Mouse (Mus musculus) erythroblast, embryonic 14.5 days (primary cell): ENCODE measurements around the gene Tmem59l. TPM values are rescaled to one million over a fixed set of nuclear protein-coding genes. Genes with fewer than 3 reads are reported as not detected.

Source experiments
- H3K27me3 ChIP-seq: 2 replicates; pipeline ENCODE4 v1.6.1; 2012; ENCODE audit warnings: inconsistent platforms; ENCODE audit not compliant: control insufficient read depth
- H3K36me3 ChIP-seq: 2 replicates; pipeline ENCODE4 v1.6.1; 2012; ENCODE audit warnings: mild to moderate bottlenecking, inconsistent platforms; ENCODE audit not compliant: control insufficient read depth
- H3K4me1 ChIP-seq: 2 replicates; pipeline ENCODE4 v1.6.1; 2012; ENCODE audit warnings: inconsistent platforms; ENCODE audit not compliant: control insufficient read depth
- H3K4me3 ChIP-seq: replicated peaks from 2 replicates; pipeline ENCODE3; 2012; ENCODE audit warnings: moderate library complexity, mild to moderate bottlenecking, inconsistent platforms
- H3K9me3 ChIP-seq: 2 replicates; pipeline ENCODE4 v1.6.1; 2012; ENCODE audit warnings: low read length, inconsistent platforms, mixed read lengths; ENCODE audit not compliant: control insufficient read depth
- GATA1 ChIP-seq: IDR thresholded peaks from 2 replicates; pipeline ENCODE4 v1.6.1; 2012; ENCODE audit warnings: low read length, inconsistent platforms, mixed read lengths
- TAL1 ChIP-seq: IDR thresholded peaks from 3 replicates; pipeline ENCODE4 v1.6.1; 2012; ENCODE audit warnings: low read length, inconsistent platforms, mixed read lengths
- polyA plus RNA-seq: library from polyadenylated mRNA; stranded (reverse); fragments of >175 nt; gene quantifications from 2 replicates; pipeline ENCODE4 v1.2.3, GENCODE M21; 2012

The Tmem59l gene
- polyA plus RNA-seq, 1 experiment: not detected

DNA sequence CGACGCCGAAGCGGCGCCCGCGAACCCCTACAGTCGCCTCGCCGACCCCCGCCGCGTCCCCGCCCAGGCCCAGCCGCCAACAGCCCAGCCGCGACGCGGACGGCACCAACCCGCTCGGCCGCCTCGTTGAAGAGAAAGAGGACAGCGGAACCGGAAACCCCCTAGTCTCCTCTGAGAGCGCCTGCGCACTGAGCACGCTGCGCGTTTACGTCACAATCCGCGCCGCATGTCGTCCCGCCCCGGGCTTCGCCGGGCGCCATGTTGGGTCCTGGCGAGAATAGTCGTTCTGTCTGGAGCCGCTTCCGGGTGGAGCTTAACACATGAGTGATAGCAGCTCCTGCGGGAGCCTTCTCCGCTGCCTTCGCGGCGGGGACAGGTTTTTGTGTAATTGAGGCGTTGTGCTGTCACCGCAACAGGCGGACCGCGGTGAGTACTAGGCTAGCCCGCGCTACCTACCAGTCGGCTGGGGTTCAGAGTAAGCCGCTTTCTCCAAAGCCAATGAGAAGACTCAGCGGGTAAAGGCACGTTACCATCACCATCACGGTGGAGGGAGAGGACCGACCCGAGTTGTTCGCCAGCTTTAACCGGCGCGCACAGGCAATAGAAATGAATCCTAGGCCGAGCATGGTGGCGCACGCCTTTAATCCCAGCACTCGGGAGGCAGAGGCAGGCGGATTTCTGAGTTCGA lies 23.2 kb upstream of the Tmem59l start, which contains the start of gene Uba52:
Gene Uba52, minus strand, starts transcription at position 574 of the 688 bp plus-strand sequence.
- Histone ChIP-seq H3K4me1 (peaks cover 69% of the 10 kb centered on the region), H3K27me3 (no peaks in the 10 kb centered on the region), H3K9me3 (no peaks in the 10 kb centered on the region), H3K4me3 (peak within 1 kb of the TSS; percentile 93), H3K36me3 (peaks cover 69% of the 10 kb centered on the region)
- no peak for TF ChIP-seq GATA1
- no peak for TF ChIP-seq TAL1

DNA sequence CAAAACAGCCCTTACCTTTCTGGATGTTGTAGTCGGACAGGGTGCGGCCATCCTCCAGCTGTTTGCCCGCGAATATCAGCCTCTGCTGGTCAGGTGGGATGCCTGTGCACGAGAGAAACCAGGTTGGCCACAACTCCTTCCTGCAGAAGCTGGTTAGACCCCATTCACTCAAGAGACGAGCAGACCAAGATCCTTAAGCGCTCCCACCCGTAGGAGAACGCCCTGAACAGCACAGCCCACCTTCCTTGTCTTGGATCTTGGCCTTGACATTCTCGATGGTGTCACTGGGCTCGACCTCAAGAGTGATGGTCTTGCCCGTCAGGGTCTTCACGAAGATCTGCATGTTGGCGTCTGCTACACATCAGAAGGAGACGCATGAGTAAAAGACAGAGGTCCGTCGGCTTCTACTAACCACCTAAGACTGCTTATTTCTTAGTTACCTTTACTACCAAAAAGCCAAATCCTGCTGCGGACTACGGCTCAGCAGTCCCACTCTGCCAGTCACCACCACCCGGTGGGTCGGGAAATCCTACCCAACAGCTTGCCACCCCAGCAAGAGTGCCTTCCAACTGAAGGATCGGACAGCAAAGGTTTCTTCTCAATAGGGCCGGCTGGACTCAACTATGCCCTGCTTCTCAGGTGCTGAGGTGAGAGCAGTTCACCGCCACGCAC lies 22.3 kb upstream of the Tmem59l start:
- no peaks in the 10 kb centered on the region for H3K27me3 ChIP-seq
- H3K4me1 ChIP-seq: peaks cover 78% of the 10 kb centered on the region
- TF ChIP-seq GATA1 (no peak), TAL1 (no peak)
- H3K36me3 ChIP-seq: peaks cover 70% of the 10 kb centered on the region
- H3K4me3 ChIP-seq: peak overlapping the region; percentile 93
- H3K9me3 ChIP-seq: no peaks in the 10 kb centered on the region

DNA sequence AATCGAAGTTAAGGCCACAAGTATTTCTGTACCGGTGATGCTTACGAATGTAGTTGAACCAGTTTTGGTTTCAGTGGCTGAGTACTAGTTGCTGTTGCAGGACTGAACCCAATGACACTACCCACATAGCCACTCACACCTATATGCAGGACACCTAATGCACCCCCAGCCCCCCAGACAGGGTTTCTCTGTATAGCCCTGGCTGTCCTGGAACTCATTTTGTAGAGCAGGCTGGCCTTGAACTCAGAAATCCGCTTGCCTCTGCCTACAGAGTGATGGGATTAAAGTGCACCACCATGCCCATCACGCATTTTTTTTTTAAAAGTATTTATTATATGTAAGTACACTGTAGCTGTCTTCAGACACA lies 19.9 kb upstream of the Tmem59l start:
- Histone ChIP-seq H3K27me3 (peaks cover 12% of the 10 kb centered on the region), H3K9me3 (no peaks in the 10 kb centered on the region), H3K4me1 (peaks cover 75% of the 10 kb centered on the region), H3K4me3 (peak overlapping the region; percentile 83), H3K36me3 (peaks cover 58% of the 10 kb centered on the region)
- TF ChIP-seq TAL1: no peak
- no peak for TF ChIP-seq GATA1

DNA sequence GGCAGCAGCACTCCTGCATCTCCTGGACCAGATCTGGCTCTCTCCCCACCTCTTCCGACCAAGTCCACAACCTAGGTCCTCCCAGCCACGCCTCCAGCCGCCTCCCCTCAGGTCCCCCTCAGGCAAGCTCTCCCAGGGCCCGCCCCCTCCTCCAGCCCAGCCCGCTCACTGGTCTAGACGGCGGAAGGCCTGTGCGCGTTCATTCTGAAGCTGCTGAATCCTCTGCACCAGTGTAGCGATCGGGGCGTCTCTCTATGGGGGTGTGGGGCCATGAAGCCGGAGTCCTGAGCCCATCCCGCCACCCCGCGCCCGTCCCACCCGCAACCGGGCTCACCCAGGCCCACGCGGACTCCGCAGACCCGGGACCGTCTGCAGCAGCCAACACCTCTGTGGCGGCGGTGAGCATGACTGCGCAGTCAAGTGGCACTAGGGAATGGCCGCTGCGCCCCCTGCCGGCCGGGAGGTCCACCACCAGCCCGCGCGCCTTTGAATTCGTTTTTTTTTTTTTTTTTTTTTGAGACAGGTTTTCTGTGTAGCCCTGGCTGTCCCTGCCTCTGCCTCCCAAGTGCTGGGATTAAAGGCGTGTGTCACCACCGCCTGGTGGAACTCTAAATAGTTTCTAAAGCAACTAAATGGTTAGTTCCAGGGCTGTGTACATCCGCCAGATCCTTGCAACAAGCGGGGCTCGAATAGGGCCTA lies 19.3 kb upstream of the Tmem59l start, which contains the start of gene Rex1bd:
Gene Rex1bd, minus strand, starts transcription at position 425 of the 699 bp plus-strand sequence.
- H3K27me3 ChIP-seq: peaks cover 17% of the 10 kb centered on the region
- H3K9me3 ChIP-seq: no peaks in the 10 kb centered on the region
- peak within 1 kb of the TSS; percentile 83 for H3K4me3 ChIP-seq
- peaks cover 75% of the 10 kb centered on the region for H3K4me1 ChIP-seq
- TF ChIP-seq TAL1: no peak
- no peak for TF ChIP-seq GATA1
- peaks cover 54% of the 10 kb centered on the region for H3K36me3 ChIP-seq

DNA sequence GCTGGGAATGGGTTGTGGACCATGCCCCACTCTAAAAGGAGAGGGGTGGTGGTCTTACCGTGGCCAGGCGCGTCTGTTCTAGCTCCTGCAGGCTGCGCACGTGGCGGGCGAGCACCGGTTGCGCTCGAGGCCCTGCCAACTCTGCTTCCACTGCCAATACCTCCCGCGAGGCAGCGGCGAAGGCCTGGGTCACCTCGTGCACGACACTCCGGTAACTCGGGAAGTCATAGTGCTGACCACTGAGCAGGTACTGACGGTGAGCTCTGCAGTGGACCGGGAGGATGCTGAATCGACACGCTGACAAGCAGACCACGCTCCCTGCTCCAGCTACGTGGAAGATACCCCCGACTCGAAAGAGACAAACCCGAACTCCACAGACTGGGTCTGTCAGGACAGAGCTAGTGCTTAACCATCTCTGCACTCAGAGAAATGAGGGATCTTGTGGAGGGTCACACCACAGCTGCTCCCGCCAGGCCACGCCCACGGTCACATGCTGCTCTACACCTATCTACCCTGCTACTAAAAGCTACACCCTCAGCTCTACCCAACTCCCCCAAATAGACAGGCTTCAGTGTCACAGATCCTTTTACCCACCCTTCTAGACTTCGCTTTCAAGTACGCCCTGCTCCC lies 18.7 kb upstream of the Tmem59l start:
- no peak for TF ChIP-seq TAL1
- TF ChIP-seq GATA1: no peak
- H3K4me3 ChIP-seq: peak overlapping the region; percentile 83
- H3K9me3 ChIP-seq: no peaks in the 10 kb centered on the region
- peaks cover 54% of the 10 kb centered on the region for H3K36me3 ChIP-seq
- H3K27me3 ChIP-seq: peaks cover 22% of the 10 kb centered on the region
- H3K4me1 ChIP-seq: peaks cover 78% of the 10 kb centered on the region

DNA sequence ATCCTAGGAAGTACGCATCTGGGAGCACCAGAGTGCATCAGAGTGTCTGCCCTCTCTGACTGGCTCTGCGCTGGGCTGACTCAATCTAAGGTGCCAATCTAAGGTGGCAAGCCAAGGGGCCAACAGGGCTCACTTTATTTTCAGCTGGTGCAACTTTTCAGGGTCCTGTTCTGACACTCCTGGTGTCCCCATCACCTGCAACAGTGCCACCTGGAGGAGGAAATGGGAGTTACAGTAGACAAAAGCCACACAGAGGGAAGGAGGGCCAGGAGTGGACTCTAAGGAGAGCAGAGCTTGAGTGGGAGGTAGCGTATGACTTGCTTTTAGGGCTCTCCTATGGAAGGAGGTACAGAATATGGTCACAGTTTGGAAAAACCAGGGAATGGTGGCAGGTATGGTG lies 17.7 kb upstream of the Tmem59l start:
- peak overlapping the region; percentile 83 for H3K4me3 ChIP-seq
- peaks cover 54% of the 10 kb centered on the region for H3K36me3 ChIP-seq
- H3K9me3 ChIP-seq: no peaks in the 10 kb centered on the region
- peaks cover 26% of the 10 kb centered on the region for H3K27me3 ChIP-seq
- TF ChIP-seq TAL1 (no peak), GATA1 (no peak)
- H3K4me1 ChIP-seq: peaks cover 88% of the 10 kb centered on the region

DNA sequence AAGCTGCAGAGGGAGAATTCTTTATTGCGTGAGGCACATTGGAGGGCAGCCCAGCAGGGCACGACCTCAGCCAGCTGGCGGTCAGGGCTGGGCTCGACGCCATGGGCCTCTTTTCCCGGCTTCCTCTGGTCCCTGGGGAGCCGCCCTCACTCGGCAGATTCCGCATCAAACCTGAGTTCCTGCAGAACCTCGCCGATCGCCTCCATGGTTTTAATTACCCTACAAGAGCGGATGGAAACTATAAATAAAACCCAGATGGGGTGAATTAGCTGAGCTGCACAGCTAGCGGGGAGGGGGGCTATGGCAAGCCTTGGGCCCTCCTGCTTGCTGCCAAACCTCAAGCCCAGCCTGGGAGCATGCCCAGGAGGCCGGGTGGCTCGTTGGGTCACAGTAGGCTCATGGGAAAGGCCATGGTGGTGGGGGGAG lies 17.1 kb upstream of the Tmem59l start:
- Histone ChIP-seq H3K4me3 (no peak overlapping the region), H3K27me3 (peaks cover 29% of the 10 kb centered on the region), H3K4me1 (peaks cover 89% of the 10 kb centered on the region), H3K9me3 (no peaks in the 10 kb centered on the region), H3K36me3 (peaks cover 50% of the 10 kb centered on the region)
- TF ChIP-seq TAL1: no peak
- TF ChIP-seq GATA1: no peak

DNA sequence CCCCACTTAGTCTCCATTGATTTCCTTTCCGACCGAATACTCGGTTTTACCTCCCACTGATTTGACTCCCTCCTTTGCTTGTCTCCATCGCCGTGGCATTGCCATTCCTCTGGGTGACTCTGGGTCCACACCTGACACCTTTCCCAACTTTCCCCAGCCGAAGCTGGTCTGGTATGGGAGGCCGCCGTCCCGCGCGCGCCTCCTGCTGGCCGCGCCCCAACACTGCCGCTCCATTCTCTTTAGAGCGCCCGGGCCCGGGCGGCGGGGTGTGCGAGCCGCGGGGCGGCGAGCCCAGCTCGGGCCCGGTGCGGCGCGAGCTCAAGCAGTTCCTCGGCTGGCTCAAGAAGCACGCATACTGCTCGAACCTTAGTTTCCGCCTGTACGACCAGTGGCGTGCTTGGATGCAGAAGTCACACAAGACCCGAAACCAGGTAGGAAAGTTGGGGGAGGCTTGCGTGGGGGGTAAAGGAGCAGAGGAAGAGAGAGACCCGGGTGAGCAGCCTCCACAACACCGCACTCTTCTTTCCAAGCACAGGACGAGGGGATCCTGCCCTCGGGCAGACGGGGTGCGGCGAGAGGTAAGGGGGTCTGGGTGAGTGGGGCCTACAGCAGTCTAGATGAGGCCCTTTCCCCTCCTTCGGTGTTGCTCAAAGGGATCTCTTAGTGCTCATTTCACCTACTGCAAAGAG lies 16.0 kb upstream of the Tmem59l start:
- no peaks in the 10 kb centered on the region for H3K9me3 ChIP-seq
- H3K27me3 ChIP-seq: peaks cover 40% of the 10 kb centered on the region
- peaks cover 39% of the 10 kb centered on the region for H3K36me3 ChIP-seq
- H3K4me3 ChIP-seq: peak overlapping the region; percentile 51
- TF ChIP-seq TAL1 (no peak), GATA1 (no peak)
- peaks cover 90% of the 10 kb centered on the region for H3K4me1 ChIP-seq
